In genomic region chr4:46553864-46554263, GRCm38 (mm10) we compare ENCODE assay signal across 10 mouse cellular contexts. TPM values are rescaled to one million over a fixed set of nuclear protein-coding genes. Genes with fewer than 3 reads are reported as not detected.
DNase-seq lines count a peak whose midpoint lies in the region; ATAC-seq and TF ChIP-seq lines count a peak whose summit lies in the region.
"Had no signal": no experiment of that assay in that cellular context is flagged by ENCODE, and none has a peak within 500 bp of the region (broad histone marks: within the 10 kb centered on the region; RNA-seq: fewer than 3 reads in every experiment).

No protein-coding gene starts in this region.

- intact Hi-C loops in left cerebral cortex, postnatal 4 days (cut with DNase I): no loop called here
- intact Hi-C loops in gastrocnemius, postnatal 14 days (cut with DNase I; ENCODE audit: low total_unique reads): no loop called here

- peak overlapping the region; percentile 66; the same call in 1 of the 2 replicates for H3K27ac ChIP-seq in kidney, postnatal 0 days
- H3K27ac ChIP-seq in midbrain, embryonic 15.5 days: no peak overlapping the region
- no peak overlapping the region for H3K27ac ChIP-seq in hindbrain, embryonic 10.5 days

- no peaks in the 10 kb centered on the region for H3K9me3 ChIP-seq in kidney, postnatal 0 days (replicated peaks; ENCODE audit: low read length)
- H3K9me3 ChIP-seq in midbrain, embryonic 15.5 days: no peaks in the 10 kb centered on the region
- no peaks in the 10 kb centered on the region for H3K9me3 ChIP-seq in hindbrain, embryonic 10.5 days
- H3K9me3 ChIP-seq: G1E had no signal

- H3K36me3 ChIP-seq in kidney, postnatal 0 days (ENCODE audit: insufficient read depth, low read length): no peaks in the 10 kb centered on the region
- no peaks in the 10 kb centered on the region for H3K36me3 ChIP-seq in midbrain, embryonic 15.5 days (replicated peaks)
- no peaks in the 10 kb centered on the region for H3K36me3 ChIP-seq in hindbrain, embryonic 10.5 days

- no peak overlapping the region for H3K4me2 ChIP-seq in kidney, postnatal 0 days (ENCODE audit: low read length)
- H3K4me2 ChIP-seq in midbrain, embryonic 15.5 days: no peak overlapping the region

- no peak overlapping the region for H3K9ac ChIP-seq in kidney, postnatal 0 days (ENCODE audit: low read depth, low read length)
- no peak overlapping the region for H3K9ac ChIP-seq in midbrain, embryonic 15.5 days

- H3K27me3 ChIP-seq in kidney, postnatal 0 days (ENCODE audit: insufficient read depth, low read length): no peaks in the 10 kb centered on the region
- H3K27me3 ChIP-seq in midbrain, embryonic 15.5 days (replicated peaks): no peaks in the 10 kb centered on the region
- no peaks in the 10 kb centered on the region for H3K27me3 ChIP-seq in hindbrain, embryonic 10.5 days (ENCODE audit: insufficient read depth, poor library complexity, severe bottlenecking)

- no peak for ATAC-seq in kidney, postnatal 0 days (replicated peaks; ENCODE audit: low FRiP score, low read depth)
- ATAC-seq in megakaryocyte progenitor cell, adult 5-6 weeks (replicated peaks; ENCODE audit: poor library complexity): peak; percentile 13
- ATAC-seq in midbrain, embryonic 15.5 days (replicated peaks): no peak

- WGBS in kidney, postnatal 0 days: 65% methylated on average over 1 of the region's 1 CpGs
- 75% methylated on average over 1 of the region's 1 CpGs for WGBS in midbrain, embryonic 15.5 days
- 75% methylated on average over 1 of the region's 1 CpGs for WGBS in hindbrain, embryonic 10.5 days

- peak; percentile 68 for DNase-seq in left cerebral cortex, postnatal 4 days
- no peak for DNase-seq in left cerebral cortex, adult 18-20 months (ENCODE audit: low spot score in 2 of 2)
- DNase-seq in cerebellum, adult 8-10 months: peak; percentile 92
- DNase-seq in kidney, postnatal 0 days (ENCODE audit: low spot score): peak; percentile 40
- DNase-seq in hindbrain, embryonic 10.5 days (ENCODE audit: low spot score): no peak
- DNase-seq in gastrocnemius, postnatal 14 days: no peak

- no peak for TF ChIP-seq CTCF in kidney, postnatal 0 days (IDR thresholded peaks at IDR 0.05; ENCODE audit: low read depth)

- H3K4me1 ChIP-seq in kidney, postnatal 0 days (replicated peaks; ENCODE audit: insufficient read depth, low read length): no peaks in the 10 kb centered on the region
- 0 out of 2 replicates have a peak, but pooled peaks cover 2% of the 10 kb centered on the region for H3K4me1 ChIP-seq in midbrain, embryonic 15.5 days
- H3K4me1 ChIP-seq in hindbrain, embryonic 10.5 days (replicated peaks): peaks cover 14% of the 10 kb centered on the region

- H3K4me3 ChIP-seq in kidney, postnatal 0 days (replicated peaks; ENCODE audit: low read depth, low read length): no peak overlapping the region
- no peak overlapping the region for H3K4me3 ChIP-seq in midbrain, embryonic 15.5 days
- no peak overlapping the region for H3K4me3 ChIP-seq in hindbrain, embryonic 10.5 days
- H3K4me3 ChIP-seq: myocyte had no signal

RNA-seq across cellular contexts. Expression of gene Trim14, which starts 17.9 kb away (rescaled TPM):
- total RNA-seq in left cerebral cortex, postnatal 4 days (2021): under 1 TPM; 0.48 to 0.88 TPM
- total RNA-seq in left cerebral cortex, adult 18-20 months (2021): 1 to 10 TPM in 1 of 2 experiments, under 1 TPM in 1; 0.74 to 1.3 TPM
- 2.6 and 3.1 TPM in 2 replicates for polyA plus RNA-seq in kidney, postnatal 0 days (2015; fragmentation: Nextera tagmentation; extraction: Ambion mirVana)
- total RNA-seq in megakaryocyte progenitor cell, adult 5-6 weeks (2015): 11.5 and 11.7 TPM in 2 replicates
- 16.5 and 25.2 TPM in 2 replicates for total RNA-seq in megakaryocyte progenitor cell, adult 5-6 weeks (2017)
- 0.82 and 1.1 TPM in 2 replicates for polyA plus RNA-seq in midbrain, embryonic 15.5 days (2015; fragmentation: Nextera tagmentation; extraction: Ambion mirVana)
- polyA plus RNA-seq in hindbrain, embryonic 10.5 days (2016; fragmentation: Nextera tagmentation; extraction: Ambion mirVana): 0.94 and 1.2 TPM in 2 replicates
- under 1 TPM; 0.66 to 0.93 TPM for total RNA-seq in gastrocnemius, postnatal 14 days (2021)

RNA-seq across cellular contexts. Expression of gene Coro2a, which starts 48.1 kb away (rescaled TPM):
- 10 to 100 TPM; 37.9 to 39.9 TPM for total RNA-seq in left cerebral cortex, postnatal 4 days (2021)
- 10 to 100 TPM; 23.5 to 26.2 TPM for total RNA-seq in left cerebral cortex, adult 18-20 months (2021)
- 2.9 and 3.4 TPM in 2 replicates for polyA plus RNA-seq in kidney, postnatal 0 days (2015; fragmentation: Nextera tagmentation; extraction: Ambion mirVana)
- 42.3 and 51.4 TPM in 2 replicates for total RNA-seq in megakaryocyte progenitor cell, adult 5-6 weeks (2015)
- 24.4 and 25.7 TPM in 2 replicates for total RNA-seq in megakaryocyte progenitor cell, adult 5-6 weeks (2017)
- polyA plus RNA-seq in midbrain, embryonic 15.5 days (2015; fragmentation: Nextera tagmentation; extraction: Ambion mirVana): 6.8 and 8.1 TPM in 2 replicates
- 5.9 and 10.8 TPM in 2 replicates for polyA plus RNA-seq in hindbrain, embryonic 10.5 days (2016; fragmentation: Nextera tagmentation; extraction: Ambion mirVana)
- under 1 TPM; 0.27 to 0.66 TPM for total RNA-seq in gastrocnemius, postnatal 14 days (2021)

Comparison
In these comparisons a context has a peak if more than half of its experiments do, and no peak if none do; other contexts are left out.
1. DNase-seq: peak in left cerebral cortex, postnatal 4 days (single experiment), cerebellum, adult 8-10 months (single experiment) and kidney, postnatal 0 days (single experiment); none in left cerebral cortex, adult 18-20 months (0 of 2), hindbrain, embryonic 10.5 days (single experiment) and gastrocnemius, postnatal 14 days (single experiment).
2. RNA of gene Trim14, which starts 17.9 kb away (total RNA-seq): 11.5 to 25.2 TPM in megakaryocyte progenitor cell, adult 5-6 weeks; 0.74 to 1.3 TPM in left cerebral cortex, adult 18-20 months, 0.66 to 0.93 TPM in gastrocnemius, postnatal 14 days and 0.48 to 0.88 TPM in left cerebral cortex, postnatal 4 days; every median in the first group is over 4 times any median in the second.
3. RNA of gene Coro2a, which starts 48.1 kb away (total RNA-seq): 24.4 to 51.4 TPM in megakaryocyte progenitor cell, adult 5-6 weeks, 37.9 to 39.9 TPM in left cerebral cortex, postnatal 4 days and 23.5 to 26.2 TPM in left cerebral cortex, adult 18-20 months; 0.27 to 0.66 TPM in gastrocnemius, postnatal 14 days; every median in the first group is over 10 times any median in the second.